Mouse (Mus musculus): ENCODE data around the gene Olfr834. TPM values are rescaled to one million over a fixed set of nuclear protein-coding genes. Genes with fewer than 3 reads are reported as not detected.

Olfr834 gene
- not detected in 2 replicates for polyA plus RNA-seq (2015; fragmentation: Nextera tagmentation; extraction: Ambion mirVana)

DNA sequence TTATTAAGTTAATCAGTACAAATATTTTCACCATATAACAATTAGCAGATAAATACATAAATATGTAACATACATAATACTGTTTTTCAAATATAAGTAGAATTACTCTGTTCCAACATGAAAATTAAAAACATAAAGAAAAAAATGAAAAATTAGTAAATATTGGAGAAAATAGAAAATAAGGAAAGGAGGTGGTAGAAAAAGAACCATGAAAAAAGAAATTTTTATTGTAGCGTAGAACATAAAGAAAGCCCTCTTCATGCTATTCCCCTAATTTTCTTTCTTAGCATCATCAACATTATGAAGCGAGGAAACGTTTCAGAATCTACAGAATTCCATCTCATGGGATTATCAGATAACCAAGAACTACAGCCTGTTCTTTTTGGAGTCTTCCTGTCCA is at the start of gene Olfr834:
Olfr834 (plus strand) TSS at position 301 of the 400 bp plus-strand sequence.
- Histone ChIP-seq H3K9ac (ENCODE audit: low read depth, low read length) (no peak within 1 kb of the TSS), H3K4me1 (replicated peaks; ENCODE audit: control insufficient read depth, insufficient read depth, low read length) (no peaks in the 10 kb centered on the region), H3K4me2 (replicated peaks; ENCODE audit: low read depth) (no peak within 1 kb of the TSS), H3K27ac (ENCODE audit: low read depth, low read length) (no peak within 1 kb of the TSS), H3K36me3 (ENCODE audit: control insufficient read depth, insufficient read depth) (no peaks in the 10 kb centered on the region), H3K9me3 (ENCODE audit: control insufficient read depth) (no peaks in the 10 kb centered on the region), H3K27me3 (replicated peaks; ENCODE audit: control insufficient read depth, insufficient read depth, low read length) (no peaks in the 10 kb centered on the region), H3K4me3 (ENCODE audit: low read depth, low read length) (no peak within 1 kb of the TSS)
- no peak for ATAC-seq
- 81% methylated on average over 3 of the region's 3 CpGs for WGBS
- TF ChIP-seq CTCF (IDR thresholded peaks at IDR 0.05; ENCODE audit: low read depth), result no peak

GRCm38 (mm10) chr9:18962021-18962420 is 25.8 kb upstream of the Olfr834 start:
- ATAC-seq, result no peak
- H3K4me1 ChIP-seq (replicated peaks; ENCODE audit: control insufficient read depth, insufficient read depth, low read length), result no peaks in the 10 kb centered on the region
- no peak overlapping the region for H3K27ac ChIP-seq (ENCODE audit: low read depth, low read length)
- H3K4me2 ChIP-seq (replicated peaks; ENCODE audit: low read depth), result no peak overlapping the region
- no peaks in the 10 kb centered on the region for H3K36me3 ChIP-seq (ENCODE audit: control insufficient read depth, insufficient read depth)
- H3K9me3 ChIP-seq (ENCODE audit: control insufficient read depth), result no peaks in the 10 kb centered on the region
- no peak overlapping the region for H3K9ac ChIP-seq (ENCODE audit: low read depth, low read length)
- H3K4me3 ChIP-seq (ENCODE audit: low read depth, low read length), result no peak overlapping the region
- H3K27me3 ChIP-seq (replicated peaks; ENCODE audit: control insufficient read depth, insufficient read depth, low read length), result no peaks in the 10 kb centered on the region
- TF ChIP-seq CTCF (IDR thresholded peaks at IDR 0.05; ENCODE audit: low read depth), result no peak

- Histone ChIP-seq H3K36me3 (ENCODE audit: control insufficient read depth, insufficient read depth) (no peaks in the 10 kb centered on the region), H3K9ac (ENCODE audit: low read depth, low read length) (no peak within 1 kb of the TSS), H3K4me1 (replicated peaks; ENCODE audit: control insufficient read depth, insufficient read depth, low read length) (no peaks in the 10 kb centered on the region), H3K4me3 (ENCODE audit: low read depth, low read length) (no peak within 1 kb of the TSS), H3K27me3 (replicated peaks; ENCODE audit: control insufficient read depth, insufficient read depth, low read length) (no peaks in the 10 kb centered on the region), H3K9me3 (ENCODE audit: control insufficient read depth) (no peaks in the 10 kb centered on the region), H3K27ac (ENCODE audit: low read depth, low read length) (no peak within 1 kb of the TSS), H3K4me2 (replicated peaks; ENCODE audit: low read depth) (no peak within 1 kb of the TSS)
- 49% methylated on average over 1 of the region's 1 CpGs for WGBS
- no peak for TF ChIP-seq CTCF (IDR thresholded peaks at IDR 0.05; ENCODE audit: low read depth)
- no peak for ATAC-seq
Observed at GRCm38 (mm10) chr9:19032435-19032834, 44.6 kb downstream of the Olfr834 start, which contains the start of gene Olfr835. Olfr835 (plus strand) TSS chr9:19032735.

Other genes starting within 250 kb of the Olfr834 start
- gene Olfr24, start 224.0 kb upstream of the Olfr834 start, polyA plus RNA-seq (2015; fragmentation: Nextera tagmentation; extraction: Ambion mirVana), result not detected in 2 replicates
- not detected in 2 replicates for gene Olfr828, start 168.5 kb upstream of the Olfr834 start, polyA plus RNA-seq (2015; fragmentation: Nextera tagmentation; extraction: Ambion mirVana)
- not detected in 2 replicates for gene Olfr829, start 133.1 kb upstream of the Olfr834 start, polyA plus RNA-seq (2015; fragmentation: Nextera tagmentation; extraction: Ambion mirVana)
- not detected in 2 replicates for gene Olfr830, start 113.3 kb upstream of the Olfr834 start, polyA plus RNA-seq (2015; fragmentation: Nextera tagmentation; extraction: Ambion mirVana)
- gene Olfr832, start 50.9 kb upstream of the Olfr834 start, polyA plus RNA-seq (2015; fragmentation: Nextera tagmentation; extraction: Ambion mirVana), result not detected in 2 replicates
- not detected in 2 replicates for gene Olfr835, start 44.7 kb downstream of the Olfr834 start, polyA plus RNA-seq (2015; fragmentation: Nextera tagmentation; extraction: Ambion mirVana)
- gene Olfr836, start 132.4 kb downstream of the Olfr834 start, polyA plus RNA-seq (2015; fragmentation: Nextera tagmentation; extraction: Ambion mirVana), result not detected in 2 replicates
- not detected in 2 replicates for gene Olfr837, start 148.3 kb downstream of the Olfr834 start, polyA plus RNA-seq (2015; fragmentation: Nextera tagmentation; extraction: Ambion mirVana)
- not detected in 2 replicates for gene Olfr839-ps1, start 189.3 kb downstream of the Olfr834 start, polyA plus RNA-seq (2015; fragmentation: Nextera tagmentation; extraction: Ambion mirVana)